Mouse (Mus musculus) brown adipose tissue, adult 24 weeks (tissue): ENCODE results near the gene Reg3d. TPM values are rescaled to one million over a fixed set of nuclear protein-coding genes. Genes with fewer than 3 reads are reported as not detected.
"Not testable (repeated sequence)": the region's sequence is repeated elsewhere in the genome, so short reads cannot be mapped to it uniquely, and the experiment has no call there.

ENCODE experiments used
- H3K27ac ChIP-seq: fragments of 200-500 bp; replicated peaks from 2 replicates; pipeline ENCODE4 v1.5.1; 2012; ENCODE audit warnings: low read depth, mild to moderate bottlenecking, low read length
- H3K4me1 ChIP-seq: fragments of 200-500 bp; 2 replicates; pipeline ENCODE4 v1.6.1; 2012; ENCODE audit warnings: low read length, mixed read lengths; ENCODE audit not compliant: control insufficient read depth, insufficient read depth, insufficient read length
- H3K4me3 ChIP-seq: fragments of 200-500 bp; 2 replicates; pipeline ENCODE4 v1.5.1; 2012; ENCODE audit warnings: low read depth, mild to moderate bottlenecking, low read length, moderate library complexity; ENCODE audit not compliant: insufficient read depth
- polyA plus RNA-seq: library from polyadenylated mRNA; stranded (reverse); fragments of >200 nt; gene quantifications from 2 replicates; pipeline ENCODE4 v1.2.4, GENCODE M21; 2012; ENCODE audit not compliant: missing spikeins, insufficient read depth, insufficient read length

Gene Reg3d
- polyA plus RNA-seq: not detected in 2 replicates

- no peaks in the 10 kb centered on the region for H3K4me1 ChIP-seq
- H3K4me3 ChIP-seq: no peak within 1 kb of the TSS
- no peak within 1 kb of the TSS for H3K27ac ChIP-seq
Observed at GRCm38 (mm10) chr6:78378765-78379164, at the start of gene Reg3d. Gene Reg3d, minus strand, starts transcription at chr6:78378865.

- Histone ChIP-seq H3K27ac (no peak overlapping the region), H3K4me1 (no peaks in the 10 kb centered on the region), H3K4me3 (no peak overlapping the region)
Observed at GRCm38 (mm10) chr6:78425497-78425896, 46.8 kb upstream of the Reg3d start.

GRCm38 (mm10) chr6:78422411-78422810, 43.7 kb upstream of the Reg3d start, which contains the start of gene Reg1:
Gene Reg1, plus strand, starts transcription at chr6:78422711.
- not testable (repeated sequence) for H3K4me1 ChIP-seq, H3K27ac ChIP-seq, H3K4me3 ChIP-seq

GRCm38 (mm10) chr6:78395323-78395722, 16.7 kb upstream of the Reg3d start, which contains the start of gene Reg2:
Gene Reg2, plus strand, starts transcription at chr6:78395623.
- not testable (repeated sequence) for H3K4me1 ChIP-seq, H3K4me3 ChIP-seq, H3K27ac ChIP-seq

DNA sequence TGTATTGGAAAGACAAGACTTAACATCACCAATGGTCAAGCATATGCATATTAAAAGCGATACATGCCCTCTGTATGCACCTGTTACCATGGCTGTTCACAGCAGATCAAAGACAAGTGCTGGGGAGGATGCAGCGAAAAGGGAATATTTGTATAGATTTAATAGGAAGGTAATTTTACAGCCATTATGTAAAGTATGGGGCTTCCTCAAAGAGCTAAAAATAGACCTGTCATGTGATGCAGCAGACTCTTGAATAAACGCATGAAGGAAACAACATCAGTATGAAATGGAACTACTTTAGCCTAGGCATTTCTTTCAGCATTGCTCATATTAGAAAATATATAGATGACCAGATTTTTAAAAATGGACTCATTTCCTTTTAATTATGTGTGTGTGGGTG, 6.9 kb upstream of the Reg3d start:
- Histone ChIP-seq H3K4me3 (no peak overlapping the region), H3K4me1 (no peaks in the 10 kb centered on the region), H3K27ac (no peak overlapping the region)

GRCm38 (mm10) chr6:78380409-78380808, 1.7 kb upstream of the Reg3d start, which contains the start of gene Reg3a:
Gene Reg3a, plus strand, starts transcription at chr6:78380709.
- Histone ChIP-seq H3K4me1 (no peaks in the 10 kb centered on the region), H3K27ac (no peak within 1 kb of the TSS), H3K4me3 (no peak within 1 kb of the TSS)

DNA sequence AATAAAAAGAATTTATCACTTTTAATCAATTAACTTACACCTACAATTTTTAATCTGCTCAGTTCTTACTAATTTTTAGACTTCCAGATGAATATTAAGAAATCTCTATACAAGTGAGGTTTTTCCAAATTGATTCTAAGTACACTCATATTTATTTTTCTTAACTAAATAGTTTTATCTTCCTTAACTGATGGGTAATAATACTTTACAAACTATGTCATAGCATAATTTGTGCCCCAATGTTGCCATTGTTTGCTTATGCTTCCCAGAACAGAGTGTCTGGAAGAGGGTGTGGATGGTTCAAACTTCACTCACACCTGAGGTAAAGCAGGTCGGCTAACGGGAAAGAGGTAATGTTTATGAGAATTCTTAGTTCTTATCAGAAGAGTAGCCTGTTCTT, 8.3 kb downstream of the Reg3d start, which contains the start of gene Reg3b:
Gene Reg3b (plus strand): TSS at position 301 of the 400 bp plus-strand sequence.
- Histone ChIP-seq H3K4me3 (no peak within 1 kb of the TSS), H3K4me1 (no peaks in the 10 kb centered on the region), H3K27ac (no peak within 1 kb of the TSS)

DNA sequence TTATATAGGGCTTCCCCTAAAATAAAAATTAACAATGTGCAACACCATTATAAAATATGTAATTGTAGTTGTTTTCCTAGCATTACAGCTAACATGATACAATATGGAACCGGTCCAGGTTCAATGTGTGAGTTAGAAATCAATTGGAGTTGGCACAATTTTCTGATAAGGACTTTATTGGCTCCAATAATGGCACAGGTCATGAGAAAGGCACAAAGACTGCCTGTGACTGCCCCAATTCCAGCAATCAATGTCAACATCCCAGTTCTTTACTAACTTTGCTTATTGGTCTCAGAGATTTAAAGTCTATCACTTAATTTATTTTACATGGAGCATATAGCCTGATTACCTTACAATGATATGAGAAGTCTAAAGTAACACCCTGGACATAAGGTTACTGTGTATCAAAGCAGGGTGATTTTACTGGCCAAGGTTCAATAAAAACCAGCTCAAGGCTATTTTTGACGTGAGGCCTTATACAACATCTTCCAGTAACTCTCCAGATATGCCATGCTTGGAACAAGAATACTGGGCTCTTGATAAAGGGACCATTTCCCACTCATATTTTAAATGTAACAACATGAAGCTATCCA, 16.6 kb downstream of the Reg3d start:
- Histone ChIP-seq H3K4me3 (no peak overlapping the region), H3K4me1 (no peaks in the 10 kb centered on the region), H3K27ac (no peak overlapping the region)

GRCm38 (mm10) chr6:78341689-78342088, 37.0 kb downstream of the Reg3d start:
- H3K27ac ChIP-seq: no peak overlapping the region
- no peaks in the 10 kb centered on the region for H3K4me1 ChIP-seq
- H3K4me3 ChIP-seq: no peak overlapping the region

GRCm38 (mm10) chr6:78340296-78340695, 38.4 kb downstream of the Reg3d start:
- H3K4me3 ChIP-seq: no peak overlapping the region
- H3K4me1 ChIP-seq: no peaks in the 10 kb centered on the region
- H3K27ac ChIP-seq: no peak overlapping the region

DNA sequence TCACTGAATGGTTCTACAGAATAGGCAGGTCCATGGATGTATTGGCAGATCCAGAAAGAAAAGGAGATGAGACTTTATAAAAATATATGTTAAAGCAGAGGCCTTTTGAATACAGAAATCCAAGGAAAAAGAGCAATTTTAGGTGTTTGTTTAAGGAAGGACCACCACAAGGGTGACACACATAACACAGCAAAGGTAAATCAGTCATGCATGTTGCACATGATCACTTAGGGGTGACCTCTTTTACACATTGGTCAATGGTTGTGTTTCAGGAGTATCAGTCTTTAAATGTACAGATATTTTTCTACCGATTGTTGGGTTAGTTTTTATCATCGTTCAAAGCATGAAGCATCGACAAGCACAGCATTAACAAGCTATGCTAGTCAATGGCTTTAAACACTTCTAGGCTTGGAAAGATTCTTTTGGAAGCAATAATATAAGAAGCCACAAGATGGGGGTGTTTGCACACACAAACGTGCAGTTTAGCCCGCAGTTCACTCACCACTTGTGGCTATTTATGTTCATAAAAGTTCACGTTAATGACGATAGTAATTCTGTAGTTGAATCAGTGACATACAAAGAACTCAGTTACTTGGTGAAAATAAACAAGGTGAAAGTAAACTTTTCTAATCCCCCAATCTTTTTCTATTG, 46.6 kb downstream of the Reg3d start:
- no peak overlapping the region for H3K27ac ChIP-seq
- no peaks in the 10 kb centered on the region for H3K4me1 ChIP-seq
- H3K4me3 ChIP-seq: no peak overlapping the region

DNA sequence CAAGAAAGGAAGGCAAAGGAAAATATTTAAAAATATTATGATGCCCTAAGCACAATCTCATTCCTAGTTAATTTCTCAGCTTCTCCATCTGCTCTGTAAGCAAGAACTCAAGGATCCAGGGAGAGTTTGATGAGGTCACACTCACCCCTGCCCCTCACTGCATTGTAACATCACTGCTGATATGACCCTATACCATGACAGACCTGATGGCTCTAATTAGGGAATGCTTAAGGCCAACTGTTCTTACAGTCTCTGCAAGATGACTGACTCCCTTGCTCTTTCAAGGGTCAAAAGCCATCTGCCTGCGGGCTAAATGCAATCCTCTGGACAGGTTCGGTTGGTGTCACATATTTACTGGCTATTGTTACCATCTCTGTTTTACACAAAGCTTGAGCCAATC, 49.5 kb downstream of the Reg3d start:
- no peak overlapping the region for H3K4me3 ChIP-seq
- H3K4me1 ChIP-seq: no peaks in the 10 kb centered on the region
- no peak overlapping the region for H3K27ac ChIP-seq

DNA sequence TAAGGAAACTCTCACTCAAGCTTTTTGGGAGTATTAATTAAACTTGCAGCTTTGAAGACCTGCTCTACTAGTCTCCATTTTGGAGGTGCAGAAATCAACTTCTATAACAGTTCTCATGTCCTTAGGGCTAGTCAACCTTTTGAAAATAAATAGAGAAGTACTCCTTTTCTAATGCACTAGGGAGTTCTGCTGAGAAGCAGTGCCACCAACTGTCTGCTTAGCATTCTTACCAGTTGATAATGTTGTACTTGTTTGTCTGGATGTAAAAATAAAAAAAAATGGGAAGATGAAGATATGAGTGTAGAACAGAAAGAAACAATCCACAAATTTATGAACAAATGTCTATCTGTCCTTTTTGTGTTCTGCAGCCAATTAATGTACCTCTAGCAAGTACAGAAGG, 50.9 kb downstream of the Reg3d start:
- no peaks in the 10 kb centered on the region for H3K4me1 ChIP-seq
- H3K4me3 ChIP-seq: no peak overlapping the region
- H3K27ac ChIP-seq: no peak overlapping the region
